Mouse (Mus musculus) midbrain, embryonic 15.5 days (tissue): ENCODE measurements around the gene Ap1b1. TPM values are rescaled to one million over a fixed set of nuclear protein-coding genes. Genes with fewer than 3 reads are reported as not detected.
"Not testable (repeated sequence)": the region's sequence is repeated elsewhere in the genome, so short reads cannot be mapped to it uniquely, and the experiment has no call there.

Experiments
- ATAC-seq: fragments of 200-750 bp; cut with Nextera tagmentation; replicated peaks from 2 replicates; pipeline ENCODE4 v1.8.0; 2017; ENCODE audit warnings: moderate TSS enrichment
- H3K27ac ChIP-seq: fragments of 300-500 bp; sonication (generic); 2 replicates; pipeline ENCODE4 v1.5.1; 2015; ENCODE audit warnings: mild to moderate bottlenecking, inconsistent platforms
- H3K27me3 ChIP-seq: fragments of 300-500 bp; sonication (generic); replicated peaks from 2 replicates; pipeline ENCODE4 v1.6.1; 2015; ENCODE audit warnings: inconsistent platforms
- H3K36me3 ChIP-seq: fragments of 300-500 bp; sonication (generic); replicated peaks from 2 replicates; pipeline ENCODE4 v1.6.1; 2015; ENCODE audit warnings: inconsistent platforms
- H3K4me1 ChIP-seq: fragments of 300-500 bp; sonication (generic); 2 replicates; pipeline ENCODE4 v1.6.1; 2015; ENCODE audit warnings: inconsistent platforms
- H3K4me2 ChIP-seq: fragments of 300-500 bp; sonication (generic); 2 replicates; pipeline ENCODE4 v1.6.1; 2015; ENCODE audit warnings: inconsistent platforms, mild to moderate bottlenecking, moderate library complexity
- H3K4me3 ChIP-seq: fragments of 300-500 bp; sonication (generic); 2 replicates; pipeline ENCODE4 v1.5.1; 2015; ENCODE audit warnings: mild to moderate bottlenecking, inconsistent platforms
- H3K9ac ChIP-seq: fragments of 300-500 bp; sonication (generic); 2 replicates; pipeline ENCODE4 v1.6.1; 2015; ENCODE audit warnings: mild to moderate bottlenecking, inconsistent platforms
- H3K9me3 ChIP-seq: fragments of 300-500 bp; sonication (generic); 2 replicates; pipeline ENCODE4 v1.6.1; 2016; ENCODE audit warnings: inconsistent platforms
- WGBS: fragments of 180-500 bp; shearing (Covaris S2); methylation state at CpG from one replicate; pipeline ENCODE4 v1.1.7; 2015; ENCODE audit warnings: mixed read lengths; 5-methylcytosine and 5-hydroxymethylcytosine counted together
- microRNA-seq: library from miRNA; unstranded; fragments of <30 nt; microRNA quantifications from one replicate; pipeline ENCODE4, GENCODE M21; 2016
- polyA plus RNA-seq: library from polyadenylated mRNA; unstranded; fragments of >200 nt; fragmentation: Nextera tagmentation; extraction: Ambion mirVana; gene quantifications from 2 replicates; pipeline ENCODE4 v1.2.1, GENCODE M21; 2015

Gene Ap1b1
- polyA plus RNA-seq, 1 experiment from 2014 or later: 113 TPM

- no peak overlapping the region for H3K27ac ChIP-seq
- no peaks in the 10 kb centered on the region for H3K9me3 ChIP-seq
- H3K27me3 ChIP-seq: peaks cover 8% of the 10 kb centered on the region
- H3K9ac ChIP-seq: no peak overlapping the region
- no peak overlapping the region for H3K4me2 ChIP-seq
- H3K4me1 ChIP-seq: peaks cover 19% of the 10 kb centered on the region
- 86% methylated on average over 9 of the region's 9 CpGs for WGBS
- ATAC-seq: no peak
- no peak overlapping the region for H3K4me3 ChIP-seq
- peaks cover 46% of the 10 kb centered on the region for H3K36me3 ChIP-seq
These were observed 81.7 kb downstream of the Ap1b1 start for GRCm38 (mm10) chr11:5068126-5068971.

GRCm38 (mm10) chr11:5074882-5075281 lies 88.3 kb downstream of the Ap1b1 start:
- H3K36me3 ChIP-seq: peaks cover 54% of the 10 kb centered on the region
- H3K4me2 ChIP-seq: no peak overlapping the region
- H3K27ac ChIP-seq: no peak overlapping the region
- no peaks in the 10 kb centered on the region for H3K27me3 ChIP-seq
- 70% methylated on average over 4 of the region's 4 CpGs for WGBS
- ATAC-seq: no peak
- H3K9me3 ChIP-seq: no peaks in the 10 kb centered on the region
- H3K9ac ChIP-seq: no peak overlapping the region
- no peak overlapping the region for H3K4me3 ChIP-seq
- no peaks in the 10 kb centered on the region for H3K4me1 ChIP-seq

GRCm38 (mm10) chr11:5075760-5076159 lies 89.1 kb downstream of the Ap1b1 start:
- H3K9me3 ChIP-seq: no peaks in the 10 kb centered on the region
- no peak overlapping the region for H3K4me2 ChIP-seq
- H3K27ac ChIP-seq: no peak overlapping the region
- ATAC-seq: no peak
- no peaks in the 10 kb centered on the region for H3K27me3 ChIP-seq
- no peak overlapping the region for H3K9ac ChIP-seq
- no peak overlapping the region for H3K4me3 ChIP-seq
- H3K36me3 ChIP-seq: peaks cover 55% of the 10 kb centered on the region
- no peaks in the 10 kb centered on the region for H3K4me1 ChIP-seq

- not testable (repeated sequence) for H3K27ac ChIP-seq, H3K4me1 ChIP-seq, ATAC-seq, H3K9me3 ChIP-seq, H3K9ac ChIP-seq, H3K4me3 ChIP-seq, H3K27me3 ChIP-seq, H3K4me2 ChIP-seq
- peaks cover 48% of the 10 kb centered on the region for H3K36me3 ChIP-seq
- WGBS: 81% methylated on average over 4 of the region's 5 CpGs
These were observed 90.2 kb downstream of the Ap1b1 start for GRCm38 (mm10) chr11:5076843-5077242.

- 91% methylated on average over 1 of the region's 1 CpGs for WGBS
- no peak overlapping the region for H3K27ac ChIP-seq
- no peak overlapping the region for H3K4me3 ChIP-seq
- no peak overlapping the region for H3K4me2 ChIP-seq
- no peaks in the 10 kb centered on the region for H3K9me3 ChIP-seq
- no peak for ATAC-seq
- H3K9ac ChIP-seq: no peak overlapping the region
- 0 out of 2 replicates have a peak, but pooled peaks cover 2% of the 10 kb centered on the region for H3K4me1 ChIP-seq
- peaks cover 61% of the 10 kb centered on the region for H3K36me3 ChIP-seq
- H3K27me3 ChIP-seq: no peaks in the 10 kb centered on the region
These were observed 102.5 kb downstream of the Ap1b1 start for GRCm38 (mm10) chr11:5089147-5089546.

GRCm38 (mm10) chr11:5091706-5092105 lies 105.1 kb downstream of the Ap1b1 start:
- Histone ChIP-seq H3K9ac (no peak overlapping the region), H3K4me3 (no peak overlapping the region), H3K4me2 (no peak overlapping the region), H3K27me3 (no peaks in the 10 kb centered on the region), H3K9me3 (no peaks in the 10 kb centered on the region), H3K36me3 (peaks cover 36% of the 10 kb centered on the region), H3K27ac (no peak overlapping the region), H3K4me1 (peaks cover 17% of the 10 kb centered on the region)
- no peak for ATAC-seq
- WGBS: 24% methylated on average over 2 of the region's 2 CpGs

Small RNAs within 50 kb of the gene (microRNA-seq; reads per million reads assigned to microRNA genes)
- gene Gm47296: not detected

Other genes starting within 250 kb of the Ap1b1 start
- 1.8 and 2.2 TPM in 2 replicates for gene Cabp7, start 240.0 kb upstream of the Ap1b1 start, polyA plus RNA-seq
- 63.6 and 66.8 TPM in 2 replicates for gene Nf2, start 137.3 kb upstream of the Ap1b1 start, polyA plus RNA-seq
- 150 and 152 TPM in 2 replicates for gene Nipsnap1, start 112.9 kb upstream of the Ap1b1 start, polyA plus RNA-seq
- 58.2 and 59.7 TPM in 2 replicates for gene Thoc5, start 91.5 kb upstream of the Ap1b1 start, polyA plus RNA-seq
- 3.6 and 3.9 TPM in 2 replicates for gene Nefh, start 38.8 kb upstream of the Ap1b1 start, polyA plus RNA-seq
- gene Rasl10a, start 71.3 kb downstream of the Ap1b1 start, polyA plus RNA-seq: 0.77 and 1.3 TPM in 2 replicates
- gene Gas2l1, start 78.5 kb downstream of the Ap1b1 start, polyA plus RNA-seq: 25.2 and 26.1 TPM in 2 replicates
- 49.5 and 55.4 TPM in 2 replicates for gene Rhbdd3, start 112.1 kb downstream of the Ap1b1 start, polyA plus RNA-seq
- 635 and 653 TPM in 2 replicates for gene Ewsr1, start 112.4 kb downstream of the Ap1b1 start, polyA plus RNA-seq
- gene Emid1, start 165.4 kb downstream of the Ap1b1 start, polyA plus RNA-seq: 9.3 and 10.3 TPM in 2 replicates